ENCODE assay signal across 9 mouse cellular contexts in genomic region chr6:119106726-119107125, GRCm38 (mm10).
DNase-seq lines count a peak whose midpoint lies in the region; ATAC-seq lines count a peak whose summit lies in the region.
"Had no signal": no experiment of that assay in that cellular context is flagged by ENCODE, and none has a peak within 500 bp of the region (broad histone marks: within the 10 kb centered on the region; RNA-seq: fewer than 3 reads in every experiment).

No protein-coding gene starts in this region.

- peak overlapping the region; percentile 68 for H3K4me3 ChIP-seq in lung, embryonic 15.5 days
- H3K4me3 ChIP-seq in limb, embryonic 11.5 days (ENCODE audit: low read depth, low read length), result peak overlapping the region; percentile 72
- H3K4me3 ChIP-seq in stomach, embryonic 15.5 days (replicated peaks), result peak overlapping the region; percentile 63

- H3K36me3 ChIP-seq in lung, embryonic 15.5 days, result no peaks in the 10 kb centered on the region
- no peaks in the 10 kb centered on the region for H3K36me3 ChIP-seq in limb, embryonic 11.5 days (ENCODE audit: control insufficient read depth, insufficient read depth, low read length)
- H3K36me3 ChIP-seq in stomach, embryonic 15.5 days, result no peaks in the 10 kb centered on the region

- H3K9me3 ChIP-seq in lung, embryonic 15.5 days, result no peaks in the 10 kb centered on the region
- no peaks in the 10 kb centered on the region for H3K9me3 ChIP-seq in limb, embryonic 11.5 days (ENCODE audit: control insufficient read depth, low read length)
- no peaks in the 10 kb centered on the region for H3K9me3 ChIP-seq in stomach, embryonic 15.5 days

- no peak overlapping the region for H3K27ac ChIP-seq in lung, embryonic 15.5 days
- H3K27ac ChIP-seq in limb, embryonic 11.5 days (replicated peaks; ENCODE audit: low read depth, low read length), result no peak overlapping the region
- peak overlapping the region; percentile 82; the same call in 1 of the 2 replicates for H3K27ac ChIP-seq in stomach, embryonic 15.5 days

- 24% methylated on average over 7 of the region's 7 CpGs for WGBS in lung, embryonic 15.5 days
- WGBS in limb, embryonic 11.5 days, result 7% methylated on average over 7 of the region's 7 CpGs
- 21% methylated on average over 7 of the region's 7 CpGs for WGBS in stomach, embryonic 15.5 days

- peaks cover 15% of the 10 kb centered on the region; the same call in 1 of the 2 replicates for H3K27me3 ChIP-seq in lung, embryonic 15.5 days
- H3K27me3 ChIP-seq in limb, embryonic 11.5 days (ENCODE audit: control insufficient read depth, insufficient read depth, low read length), result no peaks in the 10 kb centered on the region
- H3K27me3 ChIP-seq in stomach, embryonic 15.5 days (replicated peaks), result peaks cover 43% of the 10 kb centered on the region

- peaks cover 26% of the 10 kb centered on the region for H3K4me1 ChIP-seq in lung, embryonic 15.5 days
- H3K4me1 ChIP-seq in limb, embryonic 11.5 days (ENCODE audit: control insufficient read depth, insufficient read depth, low read length), result peaks cover 16% of the 10 kb centered on the region
- H3K4me1 ChIP-seq in stomach, embryonic 15.5 days, result no peaks in the 10 kb centered on the region; the same call in 1 of the 2 replicates

- H3K4me2 ChIP-seq in lung, embryonic 15.5 days, result peak overlapping the region; percentile 92
- H3K4me2 ChIP-seq in limb, embryonic 11.5 days (ENCODE audit: low read depth, severe bottlenecking), result peak overlapping the region; percentile 91
- H3K4me2 ChIP-seq in stomach, embryonic 15.5 days, result peak overlapping the region; percentile 95

- ATAC-seq in lung, embryonic 15.5 days (ENCODE audit: borderline replicate concordance, extremely low read depth, low FRiP score, low TSS enrichment), result no peak
- no peak for ATAC-seq in limb, embryonic 11.5 days (ENCODE audit: insufficient number of reproducible peaks, low FRiP score, low TSS enrichment, low read depth)
- ATAC-seq in stomach, embryonic 15.5 days (ENCODE audit: insufficient read depth, low FRiP score, low read depth), result no peak
- ATAC-seq in erythroid progenitor cell, adult 5-6 weeks (replicated peaks; ENCODE audit: low FRiP score, poor library complexity, severe bottlenecking), result no peak

- peak; percentile 58 for DNase-seq in cerebellum, adult 9-10 months
- DNase-seq in cerebellum, adult 8-10 months, result no peak
- no peak for DNase-seq in lung, adult 18-20 months
- DNase-seq in limb, embryonic 11.5 days (ENCODE audit: low spot score), result no peak
- DNase-seq in thymus, postnatal 4 days, result no peak
- DNase-seq: thymus, postnatal 25 days had no signal

- H3K9ac ChIP-seq in lung, embryonic 15.5 days, result peak overlapping the region; percentile 65; the same call in 1 of the 2 replicates
- peak overlapping the region; percentile 35 for H3K9ac ChIP-seq in limb, embryonic 11.5 days (ENCODE audit: low read length)
- no peak overlapping the region for H3K9ac ChIP-seq in stomach, embryonic 15.5 days
